In genomic region chr1:12398146-12398884, GRCm38 (mm10) we compare ENCODE assay signal across 9 mouse cellular contexts.
DNase-seq lines count a peak whose midpoint lies in the region; ATAC-seq and TF ChIP-seq lines count a peak whose summit lies in the region.
"Had no signal": no experiment of that assay in that cellular context is flagged by ENCODE, and none has a peak within 500 bp of the region (broad histone marks: within the 10 kb centered on the region; RNA-seq: fewer than 3 reads in every experiment).

No protein-coding gene starts in this region.

- no peak for TF ChIP-seq CTCF in stomach, postnatal 0 days (IDR thresholded peaks at IDR 0.05; ENCODE audit: low read depth)

- 19% methylated on average over 7 of the region's 7 CpGs for WGBS in forebrain, embryonic 11.5 days
- WGBS in forebrain, embryonic 15.5 days = 15% methylated on average over 7 of the region's 7 CpGs
- 12% methylated on average over 7 of the region's 7 CpGs for WGBS in stomach, postnatal 0 days

- TF ChIP-seq EP300 in stomach, postnatal 0 days (optimal IDR thresholded peaks at IDR 0.05) = no peak

- ATAC-seq in forebrain, embryonic 11.5 days (replicated peaks; ENCODE audit: low FRiP score) = peak; percentile 60; the same call in 1 of the 2 replicates
- no peak for ATAC-seq in forebrain, embryonic 15.5 days (replicated peaks)
- ATAC-seq in stomach, postnatal 0 days (ENCODE audit: low FRiP score, low TSS enrichment) = no peak

- H3K27ac ChIP-seq in forebrain, embryonic 11.5 days (ENCODE audit: low read depth, low read length) = no peak overlapping the region
- no peak overlapping the region for H3K27ac ChIP-seq in forebrain, embryonic 15.5 days (replicated peaks)
- H3K27ac ChIP-seq in stomach, postnatal 0 days (replicated peaks) = 0 out of 2 replicates have a peak overlapping the region, but pooled peaks have one; percentile 49

- H3K4me3 ChIP-seq in forebrain, embryonic 11.5 days (ENCODE audit: low read depth, low read length) = no peak overlapping the region
- no peak overlapping the region for H3K4me3 ChIP-seq in forebrain, embryonic 15.5 days
- H3K4me3 ChIP-seq in stomach, postnatal 0 days (ENCODE audit: low read depth, low read length) = no peak overlapping the region

- H3K9ac ChIP-seq in forebrain, embryonic 11.5 days (ENCODE audit: low read length) = no peak overlapping the region
- no peak overlapping the region for H3K9ac ChIP-seq in forebrain, embryonic 15.5 days (replicated peaks)
- H3K9ac ChIP-seq in stomach, postnatal 0 days (ENCODE audit: low read length) = no peak overlapping the region

- no peaks in the 10 kb centered on the region for H3K9me3 ChIP-seq in forebrain, embryonic 11.5 days (ENCODE audit: control insufficient read depth, low read length)
- no peaks in the 10 kb centered on the region for H3K9me3 ChIP-seq in forebrain, embryonic 15.5 days
- no peaks in the 10 kb centered on the region for H3K9me3 ChIP-seq in stomach, postnatal 0 days (ENCODE audit: control insufficient read depth, low read length)

- H3K36me3 ChIP-seq in forebrain, embryonic 11.5 days (ENCODE audit: control insufficient read depth, insufficient read depth, low read length) = no peaks in the 10 kb centered on the region
- no peaks in the 10 kb centered on the region for H3K36me3 ChIP-seq in forebrain, embryonic 15.5 days
- no peaks in the 10 kb centered on the region for H3K36me3 ChIP-seq in stomach, postnatal 0 days (ENCODE audit: control insufficient read depth, insufficient read depth, low read length)

- peak; percentile 52 for DNase-seq in forebrain, embryonic 11.5 days (ENCODE audit: low spot score)
- peak; percentile 59 for DNase-seq in testis, postnatal 10 days (ENCODE audit: low spot score)
- no peak for DNase-seq in testis, postnatal 14 days (ENCODE audit: low spot score)
- DNase-seq in kidney, postnatal 25 days = peak; percentile 23 to 28
- peak; percentile 16 for DNase-seq in stomach, postnatal 0 days (ENCODE audit: low spot score)
- DNase-seq in left cerebral cortex, adult 11 months (ENCODE audit: low spot score) = no peak
- DNase-seq in layer of hippocampus, adult 11-12 months (ENCODE audit: low spot score) = no peak
- DNase-seq: thymus, adult 18-20 months had no signal

- no peaks in the 10 kb centered on the region for H3K27me3 ChIP-seq in forebrain, embryonic 11.5 days (ENCODE audit: control insufficient read depth, insufficient read depth, low read length)
- H3K27me3 ChIP-seq in forebrain, embryonic 15.5 days = 0 out of 2 replicates have a peak, but pooled peaks cover 3% of the 10 kb centered on the region
- no peaks in the 10 kb centered on the region for H3K27me3 ChIP-seq in stomach, postnatal 0 days (ENCODE audit: control insufficient read depth, insufficient read depth, low read length)

- H3K4me1 ChIP-seq in forebrain, embryonic 11.5 days (replicated peaks; ENCODE audit: control insufficient read depth, insufficient read depth, low read length) = 0 out of 2 replicates have a peak, but pooled peaks cover 5% of the 10 kb centered on the region
- peaks cover 9% of the 10 kb centered on the region; the same call in 1 of the 2 replicates for H3K4me1 ChIP-seq in forebrain, embryonic 15.5 days
- no peaks in the 10 kb centered on the region for H3K4me1 ChIP-seq in stomach, postnatal 0 days (replicated peaks; ENCODE audit: control insufficient read depth, insufficient read depth)

- H3K4me2 ChIP-seq in forebrain, embryonic 11.5 days (ENCODE audit: low read depth, low read length, severe bottlenecking) = no peak overlapping the region
- H3K4me2 ChIP-seq in forebrain, embryonic 15.5 days (replicated peaks) = no peak overlapping the region
- no peak overlapping the region for H3K4me2 ChIP-seq in stomach, postnatal 0 days (replicated peaks; ENCODE audit: low read depth)

Comparison
In these comparisons a context has a peak if more than half of its experiments do, and no peak if none do; other contexts are left out.
1. DNase-seq: peak in forebrain, embryonic 11.5 days (single experiment), testis, postnatal 10 days (single experiment), kidney, postnatal 25 days (2 of 2) and stomach, postnatal 0 days (single experiment); none in testis, postnatal 14 days (single experiment), left cerebral cortex, adult 11 months (single experiment) and layer of hippocampus, adult 11-12 months (single experiment).